Mouse (Mus musculus) liver, postnatal 0 days (tissue): Measurements from ENCODE around the gene Rps6ka1.

Source experiments
- CTCF ChIP-seq: sonication (generic); IDR thresholded peaks from 2 replicates; pipeline ENCODE4 v1.5.1; 2016; ENCODE audit warnings: antibody characterized with exemption, low read depth
- EP300 ChIP-seq: IDR thresholded peaks from 2 replicates; pipeline ENCODE4 v1.6.1; 2016; ENCODE audit warnings: antibody characterized with exemption, low read depth, mild to moderate bottlenecking

DNA sequence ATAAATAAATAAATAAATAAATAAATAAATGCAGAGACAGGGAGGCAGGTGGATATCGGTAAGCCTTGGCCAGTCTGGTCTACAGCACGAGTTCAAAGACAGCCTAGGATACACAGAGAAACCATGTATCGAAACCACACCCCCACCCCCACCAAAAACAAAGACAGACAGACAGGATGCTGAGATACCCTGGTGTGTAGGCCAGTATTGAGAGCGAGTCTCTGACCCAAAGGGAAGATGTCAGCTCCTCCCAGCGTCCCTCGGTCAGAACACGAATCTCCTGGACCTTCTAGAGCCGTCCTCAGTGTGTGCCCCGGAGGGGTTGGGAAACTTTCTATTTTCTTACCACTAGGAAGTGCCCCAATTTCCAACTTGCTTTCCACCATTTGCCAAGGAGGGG is 42.5 kb downstream of the Rps6ka1 start:
- TF ChIP-seq EP300 (no peak), CTCF (no peak)
